Mouse (Mus musculus) WW6 (cell line): Measurements from ENCODE around the gene 6430571L13Rik.

Source experiments
- DNase-seq: peaks from one replicate; pipeline ENCODE4 v3.0.0-alpha.2; 2013; ENCODE audit warnings: low read depth, low spot score

The 6430571L13Rik gene

GRCm38 (mm10) chr9:107340911-107341645 is 676 bp downstream of the 6430571L13Rik start:
- no peak for DNase-seq

- DNase-seq = no peak
Measured at GRCm38 (mm10) chr9:107342201-107342709, 1.9 kb downstream of the 6430571L13Rik start.

GRCm38 (mm10) chr9:107343146-107343943 is 2.9 kb downstream of the 6430571L13Rik start:
- no peak for DNase-seq

GRCm38 (mm10) chr9:107344027-107344426 is 3.6 kb downstream of the 6430571L13Rik start:
- DNase-seq = no peak

- DNase-seq = no peak
Measured at GRCm38 (mm10) chr9:107346081-107346480, 5.7 kb downstream of the 6430571L13Rik start.

GRCm38 (mm10) chr9:107347586-107348183 is 7.3 kb downstream of the 6430571L13Rik start:
- no peak for DNase-seq

GRCm38 (mm10) chr9:107349321-107349720 is 8.9 kb downstream of the 6430571L13Rik start:
- no peak for DNase-seq

- DNase-seq = no peak
Measured at GRCm38 (mm10) chr9:107354826-107355225, 14.4 kb downstream of the 6430571L13Rik start.

GRCm38 (mm10) chr9:107355870-107356765 is 15.7 kb downstream of the 6430571L13Rik start:
- no peak for DNase-seq

GRCm38 (mm10) chr9:107357651-107358050 is 17.2 kb downstream of the 6430571L13Rik start:
- peak; percentile 50 for DNase-seq

GRCm38 (mm10) chr9:107360989-107361388 is 20.6 kb downstream of the 6430571L13Rik start:
- DNase-seq = no peak

GRCm38 (mm10) chr9:107366644-107367043 is 26.2 kb downstream of the 6430571L13Rik start:
- no peak for DNase-seq

- DNase-seq = no peak
Measured at GRCm38 (mm10) chr9:107368302-107368701, 27.9 kb downstream of the 6430571L13Rik start.

GRCm38 (mm10) chr9:107369270-107370105 is 29.1 kb downstream of the 6430571L13Rik start:
- DNase-seq = no peak

GRCm38 (mm10) chr9:107370106-107370463 is 29.7 kb downstream of the 6430571L13Rik start:
- no peak for DNase-seq

- DNase-seq = no peak
Measured at GRCm38 (mm10) chr9:107372441-107372840, 32.0 kb downstream of the 6430571L13Rik start.

- DNase-seq = peak; percentile 83
Measured at GRCm38 (mm10) chr9:107374623-107375022, 34.2 kb downstream of the 6430571L13Rik start.

GRCm38 (mm10) chr9:107375451-107375850 is 35.0 kb downstream of the 6430571L13Rik start:
- no peak for DNase-seq

GRCm38 (mm10) chr9:107377961-107378512 is 37.6 kb downstream of the 6430571L13Rik start:
- no peak for DNase-seq

- DNase-seq = no peak
Measured at GRCm38 (mm10) chr9:107381723-107382122, 41.3 kb downstream of the 6430571L13Rik start.
